Mouse (Mus musculus) megakaryocyte, embryonic 14.5 days (primary cell): Measurements from ENCODE around the gene Apoa4.

Experiments
- FLI1 ChIP-seq: IDR thresholded peaks from 2 replicates; pipeline ENCODE4 v1.6.1; 2012; ENCODE audit warnings: low read length, inconsistent platforms, mixed read lengths
- GATA1 ChIP-seq: IDR thresholded peaks from 3 replicates; pipeline ENCODE4 v1.6.1; 2012; ENCODE audit warnings: mixed read lengths, low read length, inconsistent platforms, borderline replicate concordance

- TF ChIP-seq FLI1 (no peak), GATA1 (no peak)
Measured at GRCm38 (mm10) chr9:46272070-46272469, 31.6 kb downstream of the Apoa4 start.
